Mouse (Mus musculus) hindlimb bud, embryonic 11.5 days (tissue): ENCODE measurements at regions not wholly inside any gene's neighbourhood (a gene's known extent, or its start where the extent isn't known, plus 50 kb on each side); places are given as distances from the start of the nearest gene placed in this dataset.

ENCODE experiments used
- DNase-seq: peaks from one replicate; pipeline ENCODE4 v3.0.0-alpha.2; 2012; ENCODE audit warnings: low read depth, low spot score; ENCODE audit errors: extremely low spot score

DNA sequence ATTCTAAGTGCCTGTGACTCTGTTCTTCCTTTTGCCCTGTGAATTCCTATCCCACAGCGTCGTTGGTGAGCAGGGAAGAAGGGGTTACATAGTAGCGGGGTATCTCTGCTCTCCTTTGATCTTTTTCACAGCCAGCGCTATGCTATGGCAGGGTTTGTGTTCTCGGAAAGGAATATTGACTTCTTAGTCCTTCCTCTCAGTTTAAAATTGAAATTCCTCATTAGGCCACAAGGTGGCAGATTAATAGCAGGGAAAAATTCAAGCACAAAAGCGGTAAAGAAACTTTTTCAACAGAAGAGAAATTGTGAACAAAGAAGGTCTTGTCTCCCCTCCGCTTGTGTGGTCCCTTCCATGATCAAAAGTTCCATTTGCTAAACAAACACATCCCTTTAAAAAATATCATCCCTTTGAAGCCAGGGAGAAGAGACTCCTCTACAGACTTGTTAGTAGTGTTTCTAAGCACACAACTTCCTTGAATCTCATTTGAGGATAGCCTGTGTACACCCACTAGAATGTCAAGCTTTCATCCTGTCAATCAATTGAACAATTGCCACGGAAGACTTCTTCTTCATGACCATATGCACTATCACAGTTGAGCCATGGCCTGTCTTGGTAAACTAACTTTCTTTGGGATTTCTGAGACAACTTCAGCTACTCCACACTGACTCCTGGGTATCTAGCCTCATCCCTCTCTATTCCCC is 181.8 kb upstream of the Nampt start:
- peak; percentile 79 for DNase-seq

GRCm38 (mm10) chr12:32640591-32640990 is 178.8 kb upstream of the Nampt start:
- DNase-seq = no peak

GRCm38 (mm10) chr12:32642493-32642892 is 176.9 kb upstream of the Nampt start:
- DNase-seq = no peak

GRCm38 (mm10) chr12:32653096-32653495 is 166.2 kb upstream of the Nampt start:
- no peak for DNase-seq

DNA sequence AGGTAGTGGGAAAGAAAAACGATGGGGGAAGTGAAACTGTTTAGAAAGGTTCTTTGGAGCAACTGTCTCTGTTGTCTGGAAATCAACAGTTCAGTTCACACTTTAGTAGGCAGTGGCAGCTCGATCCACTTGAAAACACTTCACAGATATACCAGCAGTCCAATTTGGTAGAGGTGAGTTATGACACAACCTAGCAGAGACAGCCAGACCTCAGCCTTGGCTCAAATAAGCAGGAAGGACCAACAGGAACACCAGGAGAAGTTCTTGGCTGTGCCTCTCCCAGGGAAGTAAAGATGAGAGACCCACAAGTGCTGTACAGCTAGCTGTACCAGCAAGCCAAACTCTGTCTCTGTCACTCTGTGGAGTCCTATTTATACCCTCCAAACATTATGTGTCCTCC is 163.2 kb upstream of the Nampt start:
- no peak for DNase-seq

- no peak for DNase-seq
These were observed 157.4 kb upstream of the Nampt start for GRCm38 (mm10) chr12:32661782-32662413.

GRCm38 (mm10) chr12:32666040-32666439 is 153.3 kb upstream of the Nampt start:
- DNase-seq = no peak

DNA sequence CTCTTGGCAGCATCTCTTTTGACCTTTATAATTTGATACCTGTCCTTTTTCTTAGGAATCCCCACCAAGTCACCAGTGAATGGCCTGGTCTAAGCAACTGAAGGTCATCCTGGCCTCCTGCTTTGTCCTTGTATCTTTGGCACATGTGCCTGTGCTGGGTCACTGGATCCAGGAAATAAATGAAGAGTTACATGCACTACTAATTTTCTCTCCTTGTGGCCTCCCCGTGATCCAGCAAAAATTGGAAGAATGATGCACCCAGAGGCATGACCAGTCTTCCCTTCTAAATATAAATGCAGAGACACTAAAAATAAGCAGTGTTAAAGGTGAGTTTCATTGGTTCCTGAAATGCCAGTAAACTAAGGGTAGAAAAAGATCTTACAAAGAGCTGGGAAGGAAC is 141.4 kb upstream of the Nampt start:
- no peak for DNase-seq

GRCm38 (mm10) chr12:32678756-32679155 is 140.6 kb upstream of the Nampt start:
- no peak for DNase-seq

- no peak for DNase-seq
These were observed 137.4 kb upstream of the Nampt start for GRCm38 (mm10) chr12:32681910-32682309.

DNA sequence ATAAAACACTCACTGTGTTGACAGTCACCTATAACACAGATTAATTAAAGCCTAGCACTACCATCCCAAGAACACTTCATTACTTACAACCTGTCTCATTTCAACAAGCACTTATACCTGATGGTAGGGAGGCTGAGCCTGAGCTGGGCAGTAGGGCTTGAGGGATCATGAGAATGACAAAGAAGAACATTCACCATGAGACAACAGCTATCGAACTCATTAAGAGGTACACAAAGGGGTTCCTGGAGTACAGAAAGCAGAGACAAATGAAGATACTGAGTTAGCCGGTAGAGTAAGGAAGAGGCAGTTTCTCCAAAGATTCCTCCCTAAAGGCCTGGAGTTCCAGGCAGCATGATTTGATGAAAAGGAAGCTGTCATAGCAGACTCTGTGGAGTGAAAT is 136.0 kb upstream of the Nampt start:
- DNase-seq = no peak

DNA sequence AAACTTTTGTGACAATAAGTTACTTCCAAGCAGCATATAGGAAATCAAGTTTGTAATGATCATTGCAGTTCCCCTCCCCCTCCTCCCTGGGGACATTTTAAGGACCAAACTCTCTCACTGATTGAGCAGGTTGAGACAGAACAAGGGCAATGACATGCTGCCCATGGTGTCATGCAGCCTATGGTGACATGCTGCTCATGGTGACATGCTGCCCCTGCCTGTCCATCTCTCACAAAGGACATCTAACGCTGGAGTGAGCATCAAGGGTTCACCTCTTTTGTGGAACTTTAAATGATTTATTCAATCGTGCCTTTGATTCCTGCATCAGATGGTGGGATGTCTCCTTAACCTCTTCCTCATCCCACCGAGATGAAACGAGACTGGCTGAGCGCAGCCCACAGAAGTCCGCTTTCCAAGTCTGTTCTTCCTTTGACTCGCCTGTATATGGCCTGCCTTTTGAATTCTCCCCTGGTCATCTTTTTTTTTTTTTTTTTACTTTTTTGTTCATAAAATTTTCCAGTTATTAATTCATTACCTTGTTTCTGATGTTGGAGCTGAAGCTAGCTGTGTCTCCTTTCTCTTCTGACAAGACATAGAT is 133.5 kb upstream of the Nampt start:
- DNase-seq = no peak

DNA sequence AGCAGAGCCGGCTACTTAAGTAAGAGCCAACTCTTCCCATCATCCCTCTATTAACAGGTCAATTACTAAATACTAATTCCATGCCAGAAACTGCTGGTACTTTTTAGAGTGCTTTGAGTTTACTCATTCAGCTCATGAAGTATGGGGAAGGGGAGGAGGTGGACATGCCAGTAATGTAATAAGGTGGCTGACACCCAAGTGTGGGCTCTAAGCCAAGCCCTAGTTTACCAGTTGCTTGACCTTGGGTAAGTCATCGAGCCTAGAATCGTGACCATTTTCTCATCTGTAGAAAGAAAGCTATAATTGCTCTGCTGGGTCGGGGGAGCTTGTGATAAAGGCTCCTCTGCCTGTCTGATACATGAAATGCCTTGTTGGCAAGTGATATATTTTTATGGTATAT is 130.0 kb upstream of the Nampt start:
- DNase-seq = no peak

DNA sequence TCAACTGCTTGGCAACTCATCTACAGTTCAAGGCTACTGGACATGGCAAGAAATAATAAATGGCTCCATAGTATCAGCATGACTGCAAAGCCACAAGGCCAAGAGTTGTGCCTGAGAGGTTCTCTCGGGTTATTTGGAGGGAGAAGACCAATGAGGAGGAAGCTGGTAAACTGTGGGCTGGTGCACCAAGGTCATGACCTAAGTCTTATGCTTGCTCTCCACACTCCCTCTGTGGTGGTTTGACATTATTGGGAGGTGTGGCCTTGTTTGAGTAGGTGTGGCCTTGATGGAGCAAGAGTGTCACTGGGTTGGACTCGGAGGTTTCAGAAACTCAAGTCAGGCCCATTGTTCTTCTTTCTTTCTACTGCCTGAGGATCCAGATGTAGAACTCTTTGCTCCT is 129.2 kb upstream of the Nampt start:
- no peak for DNase-seq

- DNase-seq = no peak
These were observed 127.1 kb upstream of the Nampt start for GRCm38 (mm10) chr12:32692081-32692819.

DNA sequence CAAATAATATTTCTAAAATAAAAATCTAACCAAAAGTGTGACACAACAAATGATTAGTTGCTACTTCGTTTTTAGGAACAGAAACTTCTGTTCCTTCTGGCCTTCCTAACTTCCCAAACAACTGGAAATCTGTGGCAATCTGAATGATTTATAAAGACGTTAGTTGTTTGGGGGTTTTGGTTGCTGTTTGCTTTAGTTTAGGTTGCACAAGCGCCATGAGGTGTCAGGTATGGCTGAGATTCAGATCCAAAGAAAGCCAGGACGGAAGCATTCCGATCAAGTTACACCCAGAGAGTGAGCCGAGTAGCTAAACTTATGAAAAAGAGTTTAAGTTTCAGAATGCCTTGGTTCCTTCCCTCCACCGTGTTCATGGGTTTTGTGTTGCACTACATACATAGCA is 126.4 kb upstream of the Nampt start:
- DNase-seq = no peak

- DNase-seq = no peak
These were observed 125.7 kb upstream of the Nampt start for GRCm38 (mm10) chr12:32693678-32694077.

DNA sequence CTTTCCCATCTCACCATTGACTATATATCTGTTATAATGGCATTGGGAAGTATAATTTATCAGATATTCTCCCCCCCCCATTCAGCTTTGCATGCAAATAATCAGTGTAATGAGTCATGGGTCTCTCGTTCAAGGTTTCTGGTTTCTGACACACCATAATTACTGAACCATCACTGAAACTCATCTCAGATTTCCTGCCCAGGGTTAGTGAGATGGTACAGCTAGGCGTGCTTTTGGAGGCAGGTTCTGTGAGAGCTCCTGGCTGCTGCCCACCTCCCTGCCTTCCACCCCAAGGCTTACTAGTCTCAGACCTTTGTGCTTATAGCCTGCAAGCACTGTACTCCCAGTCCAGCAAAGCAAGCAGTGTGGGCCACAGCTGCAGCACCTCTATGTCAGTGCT is 122.5 kb upstream of the Nampt start:
- no peak for DNase-seq

GRCm38 (mm10) chr12:32709188-32709587 is 110.2 kb upstream of the Nampt start:
- DNase-seq = no peak

DNA sequence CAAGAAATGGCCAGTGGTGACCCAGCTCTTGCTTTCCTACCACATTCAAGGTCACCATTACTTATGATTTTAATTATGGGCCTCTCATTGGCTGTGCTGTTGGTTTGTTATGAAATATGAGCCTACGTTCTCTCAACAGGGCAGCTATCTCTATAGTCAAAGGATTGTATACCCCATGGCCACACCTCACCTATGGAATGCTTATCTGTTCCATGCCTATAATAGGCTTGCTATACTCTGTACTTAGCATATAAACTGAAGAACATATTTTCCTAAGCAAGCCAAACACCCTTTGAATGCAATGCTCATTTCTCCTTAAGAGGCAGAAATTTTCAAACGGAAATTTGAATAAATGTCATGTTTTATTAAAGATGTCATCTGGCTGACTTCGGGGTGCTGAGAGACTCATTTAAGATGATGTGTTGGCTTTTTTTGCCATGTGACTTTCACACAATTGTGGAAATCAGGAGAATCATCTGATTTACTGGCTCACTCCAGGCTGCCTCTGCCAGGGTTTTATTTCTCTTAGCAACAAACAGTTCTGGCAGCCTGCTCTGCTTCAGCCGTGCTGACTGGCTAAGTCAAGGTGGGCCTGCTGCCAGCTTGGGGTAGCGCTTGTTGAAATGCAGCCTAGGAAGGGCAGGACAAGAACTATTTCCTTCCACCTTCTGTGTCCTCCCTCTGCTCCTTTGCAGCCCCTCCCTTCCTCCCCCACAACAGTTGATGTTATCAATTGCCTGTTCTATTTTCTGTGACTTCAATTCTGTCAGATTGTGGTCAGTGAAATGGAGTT is 102.0 kb upstream of the Nampt start:
- DNase-seq = no peak

DNA sequence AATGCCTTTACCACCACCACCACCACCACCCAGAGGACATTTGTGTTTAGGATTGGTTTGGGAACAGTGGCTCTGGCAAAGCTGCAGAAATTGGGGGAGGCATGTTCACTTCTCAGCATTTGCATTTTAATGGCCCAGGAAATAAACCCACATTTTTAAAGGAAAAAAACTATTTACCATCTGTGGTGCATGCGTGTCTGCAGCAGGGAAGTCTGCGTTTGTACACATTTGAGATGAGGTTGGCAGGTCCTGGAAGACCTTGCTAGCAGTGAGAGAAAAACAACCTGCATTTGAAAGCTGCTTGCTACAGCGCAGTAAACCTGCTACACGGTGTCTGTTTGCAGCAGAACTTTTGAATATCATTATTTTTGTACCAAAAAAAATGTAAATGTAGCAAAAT is 100.1 kb upstream of the Nampt start:
- no peak for DNase-seq
